Mouse (Mus musculus): ENCODE results near the gene Fhl3. TPM values are rescaled to one million over a fixed set of nuclear protein-coding genes. Genes with fewer than 3 reads are reported as not detected.

The Fhl3 gene
- total RNA-seq, 1 experiment from 2014 or later, result 5.3 TPM

DNA sequence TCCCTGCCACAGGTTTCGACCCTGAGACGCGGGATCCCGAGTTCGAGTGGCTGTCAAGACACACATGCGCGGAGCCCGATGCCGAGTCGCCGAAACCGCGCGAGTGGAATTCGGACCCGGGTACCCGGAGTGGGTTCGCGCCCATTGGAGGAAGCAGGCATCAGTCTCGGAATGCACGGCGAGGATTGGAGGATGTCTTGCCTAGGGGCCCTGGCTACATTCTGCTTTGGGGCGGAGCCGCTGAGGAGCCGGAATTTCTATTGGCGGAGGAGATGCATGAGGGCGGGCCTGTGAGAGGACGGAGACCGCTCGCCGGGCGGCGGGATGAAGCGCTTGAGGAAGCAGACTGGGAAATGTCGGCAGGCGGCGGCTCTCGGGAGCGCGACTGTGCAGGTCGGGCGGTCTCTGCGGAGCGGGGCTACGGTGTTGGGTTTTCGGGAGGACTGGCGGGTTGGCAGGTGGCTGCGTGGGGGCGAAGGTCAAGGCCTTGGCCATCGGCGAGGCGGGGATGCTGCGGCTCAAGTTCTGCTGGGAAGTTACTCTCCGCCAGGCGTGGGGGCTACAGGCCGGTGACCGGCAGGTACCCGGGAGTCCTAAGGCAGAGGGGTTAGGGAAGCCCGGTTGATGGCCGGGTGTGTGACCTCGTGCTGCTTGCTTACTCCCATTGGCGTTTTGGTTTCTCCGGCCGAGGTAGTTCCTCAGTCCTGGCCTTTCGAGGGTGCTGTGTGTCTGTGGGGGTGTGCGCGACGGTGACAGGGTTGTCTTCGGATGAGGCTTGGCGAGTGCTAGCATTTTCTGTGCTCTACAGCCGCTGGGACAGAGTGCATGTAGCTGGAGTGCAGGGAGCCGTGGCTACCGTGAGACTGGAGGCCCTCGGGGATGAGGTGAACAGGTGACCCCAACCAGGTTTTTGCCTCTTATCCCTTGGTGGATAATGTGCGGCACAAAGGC lies 51.1 kb downstream of the Fhl3 start:
- ATAC-seq (replicated peaks; ENCODE audit: low read depth, poor library complexity, severe bottlenecking), result peak; percentile 89

DNA sequence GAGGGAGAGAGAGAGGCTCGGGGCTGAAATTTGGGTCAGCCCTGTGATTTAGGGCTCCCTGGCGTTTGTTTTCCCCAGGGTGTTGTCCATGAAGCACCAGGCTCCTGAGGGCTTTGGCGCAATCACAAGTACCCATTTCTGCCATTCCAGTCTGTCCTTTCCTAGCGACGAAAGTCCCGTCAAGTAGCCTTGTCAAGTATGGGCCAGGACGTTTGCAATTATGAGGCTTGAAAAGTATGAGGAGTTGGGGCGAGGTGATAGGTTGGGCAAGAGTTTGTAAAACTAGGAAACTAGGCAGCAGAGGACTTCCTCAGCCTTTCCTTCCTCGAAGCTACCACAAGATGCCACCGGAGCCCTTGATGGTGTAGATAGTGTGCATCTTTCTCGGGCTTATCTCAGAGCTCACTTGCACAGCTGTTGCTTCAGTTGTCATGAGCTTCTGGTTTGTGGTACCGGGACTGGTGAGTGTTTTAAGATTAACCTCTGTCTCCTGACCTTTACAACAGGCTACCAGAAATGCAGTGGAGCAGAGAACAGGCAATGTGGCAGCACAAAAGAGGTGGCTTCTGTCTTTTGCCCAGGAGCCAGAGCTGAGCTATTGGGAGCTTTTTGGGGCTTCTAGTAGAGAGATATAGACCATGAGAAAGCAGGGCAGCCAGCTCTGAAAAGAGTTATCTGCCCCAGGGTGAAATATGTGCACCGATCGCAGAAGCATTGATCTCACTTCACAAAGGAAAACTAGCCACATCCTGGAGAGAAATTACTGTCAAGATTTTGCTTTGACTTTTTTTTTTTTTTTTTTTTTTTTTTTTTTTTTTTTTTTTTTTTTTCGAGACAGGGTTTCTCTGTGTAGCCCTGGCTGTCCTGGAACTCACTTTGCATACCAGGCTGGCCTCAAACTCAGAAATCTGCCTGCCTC lies 52.0 kb downstream of the Fhl3 start:
- peak; percentile 72 for ATAC-seq (replicated peaks; ENCODE audit: low read depth, poor library complexity, severe bottlenecking)

DNA sequence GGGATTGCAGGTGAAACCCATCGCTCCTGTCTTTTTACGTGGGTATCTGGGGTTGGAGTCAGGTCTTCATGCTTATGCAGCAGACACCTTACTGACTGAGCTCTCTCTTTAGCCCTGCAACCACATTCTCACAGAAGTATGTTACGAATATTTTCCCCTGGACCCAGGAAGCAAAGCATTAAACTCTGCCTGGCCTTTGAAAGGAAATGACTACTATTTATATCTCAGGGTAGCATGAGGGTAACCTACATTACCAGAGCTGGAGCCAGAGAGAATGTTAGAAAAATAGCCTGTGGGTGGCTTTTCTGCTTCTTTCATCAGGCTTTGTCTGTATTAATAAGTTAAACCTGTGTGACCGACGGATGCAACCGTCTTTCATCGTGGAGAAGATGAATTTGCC lies 55.0 kb downstream of the Fhl3 start:
- no peak for ATAC-seq (replicated peaks; ENCODE audit: low read depth, poor library complexity, severe bottlenecking)

Other genes with a start within 250 kb of the Fhl3 start
- not detected in 2 replicates for gene 3100002H09Rik, start 89.9 kb upstream of the Fhl3 start, total RNA-seq (2017)
- not detected in 2 replicates for gene Pou3f1, start 43.9 kb upstream of the Fhl3 start, total RNA-seq (2017)
- gene Utp11, start 7.1 kb upstream of the Fhl3 start, total RNA-seq (2017), result 86.8 and 98.8 TPM in 2 replicates
- gene Sf3a3, start 14.1 kb downstream of the Fhl3 start, total RNA-seq (2017), result 162 and 189 TPM in 2 replicates
- gene Inpp5b, start 41.1 kb downstream of the Fhl3 start, total RNA-seq (2017), result 32.2 and 50.2 TPM in 2 replicates
- 26.1 and 35.9 TPM in 2 replicates for gene Mtf1, start 101.4 kb downstream of the Fhl3 start, total RNA-seq (2017)
- 33.4 and 55.0 TPM in 2 replicates for gene Yrdc, start 150.0 kb downstream of the Fhl3 start, total RNA-seq (2017)
- gene 1110065P20Rik, start 150.5 kb downstream of the Fhl3 start, total RNA-seq (2017), result 2.9 and 7.0 TPM in 2 replicates
- gene Maneal, start 161.5 kb downstream of the Fhl3 start, total RNA-seq (2017), result 0.55 TPM in 1 of 2 replicates, not detected in the other
- not detected in 2 replicates for gene Epha10, start 180.2 kb downstream of the Fhl3 start, total RNA-seq (2017)
- gene 9930104L06Rik, start 236.3 kb downstream of the Fhl3 start, total RNA-seq (2017), result 12.0 and 14.3 TPM in 2 replicates
- 108 and 117 TPM in 2 replicates for gene Cdca8, start 238.6 kb downstream of the Fhl3 start, total RNA-seq (2017)

All from common myeloid progenitor, adult 5-6 weeks (primary cell).